Mouse (Mus musculus) adrenal gland, adult 18-20 months (tissue): ENCODE data around the gene Arhgap9. TPM values are rescaled to one million over a fixed set of nuclear protein-coding genes. Genes with fewer than 3 reads are reported as not detected.

ENCODE experiments used
- DNase-seq, 2 experiments: peaks; one replicate each; pipeline ENCODE4 v3.0.0; 2021 to 2022; ENCODE audit warnings: low spot score in 2 of 2
- total RNA-seq, 2 experiments: library from RNA; stranded (reverse); gene quantifications; 1 replicate in 1 of 2; 2 replicates in 1 of 2; pipeline ENCODE4 v1.2.3; 2021

The Arhgap9 gene
- total RNA-seq, 2 experiments from 2014 or later = 1.7 to 2.9 TPM

DNA sequence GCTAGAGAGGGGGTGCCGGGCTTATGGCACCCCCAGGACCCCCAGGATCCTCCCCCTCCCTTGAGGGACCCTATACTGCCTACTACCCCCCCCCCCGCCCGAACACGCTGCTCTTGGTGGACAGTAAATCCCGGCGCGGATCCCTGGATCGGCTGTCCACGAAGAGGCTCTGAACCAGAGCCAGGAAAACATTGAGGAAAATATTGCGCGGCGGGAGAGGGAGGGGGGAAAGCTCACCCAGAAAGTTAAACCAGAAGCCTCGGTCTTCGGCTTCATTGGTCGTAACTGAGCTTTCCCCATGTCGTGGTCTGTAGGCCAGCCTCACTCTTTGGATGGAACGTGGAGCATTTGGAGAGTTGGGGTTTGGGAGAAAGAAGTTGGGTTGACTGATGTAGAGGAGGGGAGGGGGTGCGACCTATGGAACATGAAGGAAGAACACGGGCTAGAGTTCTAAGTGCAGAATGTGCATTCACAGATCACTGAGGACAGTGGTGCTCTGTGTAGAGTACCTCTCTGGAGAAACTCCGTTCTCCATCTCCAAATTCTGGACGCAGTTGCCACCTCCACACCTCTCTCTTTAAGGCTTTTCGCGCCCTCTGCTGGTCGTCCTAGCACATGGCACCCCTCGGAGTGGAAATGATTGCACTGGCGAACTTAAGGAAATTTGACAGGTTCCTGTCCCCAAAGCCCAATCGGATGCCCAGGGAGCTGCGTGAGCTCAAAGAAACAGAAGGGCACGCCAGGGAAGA lies 20.3 kb downstream of the Arhgap9 start, which contains the start of gene Gli1:
Gli1 (minus strand) TSS at position 84 of the 749 bp plus-strand sequence.
- peak; percentile 85 to 86 for DNase-seq

DNA sequence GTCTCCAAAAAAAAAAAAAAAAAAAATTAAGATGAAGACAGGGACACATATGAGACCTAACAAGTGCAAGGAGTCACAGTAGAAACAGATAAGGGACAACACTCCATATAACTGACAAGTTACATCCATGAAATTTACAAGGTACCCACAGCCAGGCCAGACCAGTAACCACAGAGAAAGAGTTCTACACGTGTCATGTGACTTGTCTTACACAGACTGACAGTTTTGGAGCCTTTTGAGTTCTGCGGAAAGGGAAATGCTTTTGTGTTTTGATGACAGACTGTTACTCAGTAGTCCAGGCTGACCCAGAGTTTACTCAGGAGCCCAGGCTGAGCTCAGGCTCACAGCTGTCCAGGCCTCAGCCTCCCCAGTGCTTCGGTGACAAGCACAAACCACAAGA lies 21.3 kb downstream of the Arhgap9 start:
- DNase-seq = no peak

DNA sequence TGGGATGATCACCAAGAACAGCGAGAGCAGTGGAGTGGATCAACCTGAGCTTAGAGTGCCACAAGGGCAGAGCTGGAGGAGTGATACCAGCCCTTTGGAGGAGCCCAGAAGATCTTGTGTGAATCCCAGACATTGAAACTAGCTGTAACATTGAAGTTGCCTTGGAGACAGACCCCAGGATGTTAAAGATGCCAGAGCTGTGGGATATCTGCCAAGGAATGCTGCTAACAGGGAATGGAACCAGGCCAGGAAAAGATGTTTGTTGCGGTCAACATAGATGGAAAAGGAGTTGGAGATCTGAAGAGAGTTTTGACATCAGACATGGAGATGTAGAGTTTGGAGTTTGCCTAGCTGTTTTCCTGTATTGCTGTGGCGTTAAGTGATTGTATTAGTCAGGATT lies 24.4 kb downstream of the Arhgap9 start:
- DNase-seq = no peak

DNA sequence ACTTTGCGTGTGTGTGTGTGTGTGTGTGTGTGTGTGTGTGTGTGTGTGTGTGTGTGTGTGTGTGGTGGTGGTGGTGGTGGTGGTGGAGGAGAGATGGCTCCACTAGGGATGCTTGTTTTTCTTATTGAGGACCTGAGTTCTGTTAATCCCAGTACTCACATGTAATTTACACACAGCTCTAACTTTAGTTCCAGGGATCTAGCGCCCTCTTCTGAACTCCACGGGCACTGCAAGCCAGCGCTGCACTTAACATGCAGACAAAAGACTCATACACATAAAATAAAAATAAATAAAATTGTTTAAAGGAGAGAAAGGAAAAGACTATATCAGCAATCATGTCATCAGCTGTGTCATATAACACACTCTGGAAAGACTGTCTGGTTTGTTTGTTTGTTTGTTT lies 27.2 kb downstream of the Arhgap9 start:
- DNase-seq = no peak

DNA sequence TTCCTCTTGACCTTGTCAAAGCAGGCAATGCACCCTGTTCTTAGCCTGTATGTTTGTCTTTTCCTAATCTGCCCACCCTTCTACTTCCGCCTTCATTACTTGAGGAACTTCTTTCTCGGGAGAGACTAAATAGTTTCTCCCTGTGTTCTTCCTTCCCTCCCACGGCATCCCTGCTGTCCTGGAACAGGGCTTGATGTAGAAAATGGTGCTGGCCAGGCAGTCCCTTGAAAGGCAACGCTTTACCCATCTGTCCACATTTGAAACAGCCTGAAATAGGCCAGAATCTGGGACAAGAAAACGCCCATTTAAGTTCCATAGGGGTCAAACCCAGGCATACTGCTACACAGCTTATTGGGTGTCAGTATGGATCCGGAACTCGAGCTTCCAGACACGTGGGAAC lies 28.0 kb downstream of the Arhgap9 start:
- no peak for DNase-seq

DNA sequence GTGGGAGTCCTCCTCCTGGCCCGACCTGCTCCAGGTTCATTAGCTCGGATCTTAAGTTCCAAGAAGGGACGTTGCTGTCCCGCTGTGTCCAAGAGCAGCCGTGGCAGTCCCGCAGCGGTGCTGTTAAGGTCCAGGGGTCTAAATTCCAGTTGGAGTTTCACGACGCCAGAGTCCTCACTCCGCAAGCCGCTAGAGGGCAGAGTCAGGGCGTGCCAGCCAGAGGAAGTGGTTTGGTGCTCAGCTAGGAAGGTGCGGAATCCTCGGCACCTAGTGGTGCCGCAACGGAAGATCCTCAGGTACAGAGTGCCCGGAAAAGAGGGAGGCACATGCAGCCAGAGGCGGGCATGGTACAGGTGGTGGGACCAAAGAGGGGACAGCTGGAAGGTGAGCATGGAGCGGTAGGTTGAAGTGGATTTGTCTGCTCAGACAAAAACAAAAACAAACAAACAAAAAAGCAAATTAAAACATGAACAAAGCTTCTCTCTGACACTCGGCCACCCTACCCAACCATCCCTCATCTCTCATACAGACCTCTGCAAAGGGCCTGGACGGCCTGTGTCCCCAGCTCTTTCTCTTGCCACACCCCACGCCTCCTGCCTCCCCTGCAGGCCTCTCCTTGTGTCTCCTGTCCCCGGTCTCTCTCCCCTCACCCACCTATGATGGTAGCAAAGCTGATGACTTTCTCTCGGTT lies 29.0 kb downstream of the Arhgap9 start:
- DNase-seq = peak; percentile 51 to 62

DNA sequence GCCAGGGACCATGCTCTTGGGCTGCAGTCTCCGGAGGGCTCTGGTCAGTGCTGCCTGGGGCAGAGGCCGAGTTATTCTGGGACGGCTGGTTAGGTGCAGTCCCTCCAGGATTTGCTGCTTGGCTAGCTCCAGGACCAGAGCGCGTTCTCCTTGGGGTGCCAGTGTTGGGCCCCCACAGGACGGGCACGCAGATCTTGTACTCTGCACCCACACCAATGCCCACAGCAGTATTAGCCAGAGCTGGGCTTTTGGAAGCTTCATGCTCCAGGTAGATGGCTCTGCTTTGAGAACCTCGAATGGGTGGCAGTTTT lies 29.5 kb downstream of the Arhgap9 start:
- DNase-seq = no peak

DNA sequence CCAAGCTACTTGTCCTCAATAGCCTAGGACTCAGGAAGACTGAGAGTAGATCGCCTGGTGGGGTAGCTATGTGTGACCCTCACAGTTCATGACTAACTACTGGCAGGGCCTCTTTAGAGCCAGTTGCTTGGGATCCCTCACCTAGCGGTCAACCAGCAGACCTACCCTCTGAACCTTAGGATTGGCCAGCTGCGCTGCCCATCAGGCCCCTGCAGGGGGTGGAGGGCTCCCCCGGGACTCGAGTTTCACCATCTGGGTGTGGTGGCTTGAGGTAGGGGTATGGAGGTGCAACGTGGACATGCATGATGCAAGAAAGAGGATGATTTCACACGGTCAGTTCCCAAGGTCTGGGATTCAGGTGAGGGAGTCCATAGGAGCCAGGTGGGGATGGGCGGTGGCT lies 30.0 kb downstream of the Arhgap9 start:
- DNase-seq = no peak

DNA sequence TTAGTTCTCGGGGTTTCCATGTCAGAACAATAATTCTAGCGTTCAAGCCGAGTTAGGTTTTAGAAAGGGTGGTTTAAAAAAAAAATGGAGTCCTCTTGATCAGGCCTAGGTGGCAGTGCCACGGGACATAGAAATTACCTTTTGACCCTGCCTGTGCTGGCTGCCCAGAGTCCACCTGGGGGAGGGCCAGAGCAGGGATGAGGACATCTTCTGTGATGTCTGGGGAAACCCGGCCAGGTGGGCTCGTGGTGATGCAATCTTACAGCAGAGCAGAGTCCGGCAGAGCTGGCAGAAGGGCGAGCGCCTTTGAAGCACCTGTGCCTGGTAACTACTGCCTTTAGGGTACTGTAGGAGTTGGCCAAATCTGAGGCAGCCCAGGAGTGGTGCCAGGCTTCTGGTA lies 30.4 kb downstream of the Arhgap9 start:
- DNase-seq = no peak

DNA sequence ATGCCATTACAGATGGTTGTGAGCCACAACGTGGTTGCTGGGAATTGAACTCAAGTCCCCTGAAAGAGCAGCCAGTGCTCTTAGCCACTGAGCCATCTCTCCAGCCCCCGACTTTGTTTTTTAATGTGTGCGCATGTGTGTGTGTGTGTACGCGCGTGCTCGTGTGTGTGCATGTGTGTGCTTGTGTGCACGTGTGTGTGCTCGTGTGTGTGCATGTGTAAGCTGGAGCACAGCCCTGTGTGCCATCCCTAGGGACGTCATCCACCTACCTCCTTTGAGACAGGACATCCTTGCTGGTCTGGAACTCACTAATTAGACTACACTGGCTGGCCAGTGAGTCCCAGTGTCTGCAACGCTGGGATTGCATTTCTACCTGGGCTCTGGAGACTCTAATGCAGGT lies 31.0 kb downstream of the Arhgap9 start:
- no peak for DNase-seq

DNA sequence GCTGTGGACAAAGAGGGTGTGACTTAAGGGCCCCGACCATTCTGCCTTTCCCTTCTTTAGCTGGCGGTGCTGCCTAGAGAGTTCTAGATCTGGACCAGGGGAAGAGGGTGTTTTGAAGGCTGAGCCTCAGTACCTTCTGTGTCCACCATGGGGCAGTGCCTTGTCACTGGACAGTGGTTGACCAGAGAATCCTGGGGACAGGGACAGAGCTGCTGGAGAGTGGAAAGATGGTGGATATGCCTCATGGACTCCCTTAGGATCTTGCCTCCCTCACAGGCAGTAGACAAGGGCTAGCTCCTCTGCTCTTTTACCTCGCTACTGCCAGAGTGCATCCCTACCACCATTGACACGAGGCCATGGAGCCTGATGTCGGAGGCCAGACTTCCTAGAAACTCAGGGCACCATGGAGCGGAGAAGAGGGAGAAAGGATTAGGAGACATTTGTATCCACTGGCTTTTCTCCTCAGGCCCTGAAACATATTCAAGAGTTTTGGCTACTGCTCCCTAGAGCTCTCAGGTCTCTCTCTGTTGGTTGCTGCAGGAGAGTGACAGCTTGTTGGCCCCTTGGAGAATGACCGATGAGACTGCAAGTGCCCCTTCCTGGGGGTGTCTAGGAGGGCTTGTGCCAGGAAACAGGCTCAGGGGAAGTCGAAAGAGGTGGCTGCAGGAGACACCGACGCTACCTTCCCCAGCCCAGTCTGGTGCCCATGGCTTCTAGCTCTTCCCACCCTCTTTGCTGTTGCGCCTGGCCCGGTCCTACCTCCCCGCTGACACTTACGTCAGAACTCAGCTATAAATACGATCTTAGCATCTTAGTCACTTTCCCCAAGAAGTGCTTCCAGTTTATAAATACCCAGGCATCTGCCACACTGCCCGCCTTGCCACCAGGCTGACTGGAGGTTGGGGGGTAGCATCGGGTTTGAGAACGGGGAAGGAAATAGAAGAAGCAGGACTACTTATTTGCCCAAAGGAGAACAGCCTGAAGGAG lies 32.4 kb downstream of the Arhgap9 start, which contains the start of gene Inhbe:
Inhbe (minus strand) TSS at position 503 of the 987 bp plus-strand sequence.
- DNase-seq = no peak

DNA sequence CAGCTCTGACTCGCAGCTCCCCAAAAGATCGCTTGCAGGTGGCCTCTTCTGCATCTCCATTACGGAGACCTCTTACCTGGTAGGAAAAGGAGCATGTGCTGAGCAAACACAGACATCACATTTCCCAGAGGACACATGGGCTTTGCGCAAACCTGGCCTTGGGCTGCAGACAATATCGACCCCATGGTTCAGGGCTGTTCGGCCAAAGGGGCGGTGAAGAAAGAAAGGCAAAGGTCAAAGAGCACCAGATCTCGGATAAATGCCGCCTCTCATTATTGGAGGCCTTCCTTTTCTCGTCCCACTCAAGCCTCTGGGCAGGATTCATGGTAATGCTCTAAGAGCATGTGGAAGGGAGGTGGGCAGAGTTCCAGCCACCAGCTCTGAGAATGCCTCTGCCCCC lies 33.6 kb downstream of the Arhgap9 start:
- no peak for DNase-seq

DNA sequence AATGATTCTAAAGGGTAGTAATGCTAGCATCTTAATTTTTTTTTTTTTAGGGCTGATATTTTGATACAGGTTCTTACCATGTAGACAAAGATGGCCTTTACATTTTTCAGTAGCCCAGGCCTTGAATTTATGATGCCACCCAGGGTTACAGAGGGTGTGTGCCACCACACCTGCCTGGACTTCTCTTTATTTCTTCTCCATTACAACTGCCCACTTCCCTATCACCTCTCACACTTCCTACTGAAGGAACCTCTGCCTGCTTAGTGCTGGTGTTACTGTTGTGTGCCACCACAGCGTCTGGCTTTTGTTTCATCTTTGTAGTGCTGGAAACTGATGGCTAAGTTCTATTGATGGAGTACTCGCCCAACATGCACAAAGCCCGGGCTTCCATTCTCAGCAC lies 39.0 kb downstream of the Arhgap9 start:
- no peak for DNase-seq

DNA sequence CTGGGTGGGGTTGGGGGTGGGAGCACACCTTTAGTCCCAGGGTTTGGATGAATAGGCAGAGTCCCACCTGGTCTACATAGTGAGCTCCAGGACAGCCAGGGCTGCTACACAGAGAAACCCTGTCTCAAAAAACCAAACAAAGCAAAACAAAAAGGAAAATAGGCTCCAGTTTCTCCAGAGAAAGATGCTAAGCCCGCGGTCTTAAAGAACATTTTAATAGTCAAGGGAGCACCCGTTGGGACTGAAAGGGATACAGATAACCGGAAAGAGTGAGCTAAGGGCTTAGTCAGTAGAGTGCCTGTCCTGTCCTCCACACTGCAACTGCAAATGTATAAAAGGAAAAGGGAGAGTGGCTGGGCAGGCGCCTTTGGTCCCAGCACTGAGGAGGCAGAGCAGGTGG lies 45.4 kb downstream of the Arhgap9 start:
- DNase-seq = no peak

DNA sequence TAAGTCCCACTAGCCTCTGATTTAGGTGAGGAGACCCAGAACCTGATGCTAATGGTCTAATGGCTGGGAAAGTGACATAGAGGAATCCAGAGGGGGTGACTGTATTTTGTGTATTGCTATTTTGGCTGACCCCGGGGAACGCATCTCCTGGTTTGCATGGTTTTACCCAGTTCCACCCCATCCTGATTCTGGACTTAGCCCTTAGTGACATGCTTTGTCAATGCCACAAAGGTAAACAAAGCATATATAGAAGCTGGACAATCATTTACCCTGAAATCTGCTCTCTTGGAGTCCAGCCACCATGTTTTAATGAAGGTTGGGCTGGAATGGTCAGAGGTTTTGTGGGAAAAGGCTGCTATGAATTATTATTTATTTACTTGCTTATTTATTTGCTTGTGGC lies 46.5 kb downstream of the Arhgap9 start:
- DNase-seq = no peak

DNA sequence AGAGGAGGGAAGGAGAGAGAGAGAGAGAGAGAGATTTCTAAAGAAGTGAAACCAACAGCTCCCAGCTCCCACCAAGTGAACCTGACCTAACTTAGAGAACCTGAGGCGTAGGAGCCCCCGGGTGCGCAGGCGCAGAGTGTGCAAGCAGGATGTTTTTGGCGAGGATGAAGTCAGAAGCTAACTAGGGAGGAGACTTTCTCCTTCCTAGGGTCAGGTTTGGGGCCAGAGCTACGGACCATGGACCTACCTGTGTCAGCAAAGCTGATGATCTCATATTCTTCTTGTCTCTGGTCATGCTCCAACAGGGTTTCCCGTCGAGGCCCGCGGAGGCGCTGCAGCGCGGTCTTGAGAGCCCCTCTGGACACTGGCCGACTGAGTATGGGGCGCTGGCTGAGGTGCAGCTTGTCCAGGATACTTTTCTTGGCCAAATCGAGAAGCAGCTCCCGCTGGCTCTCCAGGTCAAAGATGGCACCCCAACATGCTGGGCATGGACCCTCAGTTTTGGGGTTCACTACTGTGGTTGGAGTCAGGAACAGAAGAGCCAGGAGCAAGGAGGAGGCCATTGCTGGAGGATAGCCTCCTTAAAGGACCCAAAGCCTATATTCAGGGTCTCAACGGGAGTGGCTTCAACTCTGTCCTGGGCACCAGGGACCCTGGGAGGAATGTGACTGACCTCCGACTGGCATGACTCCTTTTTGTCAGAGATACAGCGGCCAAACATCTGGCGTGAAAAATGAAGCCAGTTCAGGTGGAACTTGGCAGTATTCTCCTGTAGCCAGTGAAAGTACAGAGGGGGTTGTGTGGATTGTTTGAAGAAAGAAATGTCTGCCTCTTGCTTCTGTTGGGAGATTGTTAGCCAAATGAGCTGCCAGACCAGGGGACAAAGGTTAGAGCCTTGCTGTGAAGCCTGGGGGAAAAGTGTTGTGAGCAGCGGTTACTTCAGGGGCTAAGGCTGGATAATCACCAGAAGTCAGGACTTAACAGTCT lies 48.4 kb downstream of the Arhgap9 start, which contains the start of gene Inhbc:
Inhbc (minus strand) TSS at position 598 of the 987 bp plus-strand sequence.
- no peak for DNase-seq

DNA sequence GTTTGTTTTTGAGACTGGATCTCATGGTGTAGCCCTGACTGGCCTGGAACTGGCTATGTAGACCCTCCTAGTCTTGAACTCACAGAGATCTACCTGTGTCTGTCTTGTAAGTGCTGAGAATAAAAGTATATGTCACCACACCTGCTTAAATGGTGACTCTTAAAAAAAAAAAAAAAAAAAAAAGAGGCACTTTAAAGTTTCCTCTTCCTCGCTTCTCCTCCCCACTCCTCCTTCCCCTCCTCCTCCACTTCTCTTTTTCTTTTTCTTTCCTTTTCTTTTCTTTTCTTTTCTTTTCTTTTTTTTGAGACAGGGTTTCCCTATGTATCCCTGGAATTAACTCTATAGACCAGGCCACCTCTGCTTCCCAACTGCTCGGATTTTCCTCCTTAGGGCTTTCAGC lies 49.3 kb downstream of the Arhgap9 start:
- no peak for DNase-seq

DNA sequence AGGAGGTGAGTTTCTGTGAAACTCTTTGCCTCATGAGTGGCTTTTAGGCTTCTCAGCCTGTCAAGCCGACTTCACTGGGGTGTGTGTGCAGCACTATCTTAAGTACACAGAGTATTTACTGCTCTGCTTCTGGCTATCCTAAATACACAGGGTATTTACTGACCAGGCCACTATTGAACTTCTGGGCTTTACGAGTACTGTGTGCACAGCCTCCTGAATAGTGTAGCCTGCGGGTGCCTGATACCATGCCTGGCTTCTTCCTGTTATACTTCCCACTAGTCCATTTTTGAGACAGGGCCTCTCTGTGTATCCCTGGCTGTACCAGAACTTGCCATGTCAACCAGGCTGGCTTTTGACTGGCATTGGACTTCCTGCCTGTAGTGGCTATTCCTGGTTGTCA lies 55.9 kb downstream of the Arhgap9 start:
- DNase-seq = no peak
